Mouse (Mus musculus): Measurements from ENCODE around the gene Iars2.

DNA sequence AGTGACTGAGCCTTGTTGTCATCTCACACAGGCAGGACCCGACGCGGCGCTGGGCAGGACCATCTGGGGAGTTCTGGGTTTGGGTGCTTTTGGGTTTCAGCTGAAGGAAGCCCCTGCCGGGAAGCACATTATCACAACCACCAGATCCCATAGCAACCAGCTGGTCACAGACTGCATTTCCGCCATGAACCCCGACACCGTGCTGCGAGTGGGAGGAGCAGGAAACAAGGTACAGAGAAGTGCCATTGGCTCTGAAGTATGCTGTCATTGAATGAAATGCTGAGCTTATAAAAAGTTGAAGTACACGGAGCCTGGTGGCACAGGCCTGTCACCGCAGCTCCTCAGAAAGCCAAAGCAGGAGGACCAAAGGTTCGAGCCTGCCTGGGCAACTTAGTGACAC lies 23.0 kb upstream of the Iars2 start:
- TF ChIP-seq GATA1 (IDR thresholded peaks at IDR 0.05; ENCODE audit: low read length) (no peak), TAL1 (IDR thresholded peaks at IDR 0.05; ENCODE audit: low read length) (no peak)
